Mouse (Mus musculus): ENCODE measurements at regions not wholly inside any gene's neighbourhood (a gene's known extent, or its start where the extent isn't known, plus 50 kb on each side); places are given as distances from the start of the nearest gene placed in this dataset.

DNA sequence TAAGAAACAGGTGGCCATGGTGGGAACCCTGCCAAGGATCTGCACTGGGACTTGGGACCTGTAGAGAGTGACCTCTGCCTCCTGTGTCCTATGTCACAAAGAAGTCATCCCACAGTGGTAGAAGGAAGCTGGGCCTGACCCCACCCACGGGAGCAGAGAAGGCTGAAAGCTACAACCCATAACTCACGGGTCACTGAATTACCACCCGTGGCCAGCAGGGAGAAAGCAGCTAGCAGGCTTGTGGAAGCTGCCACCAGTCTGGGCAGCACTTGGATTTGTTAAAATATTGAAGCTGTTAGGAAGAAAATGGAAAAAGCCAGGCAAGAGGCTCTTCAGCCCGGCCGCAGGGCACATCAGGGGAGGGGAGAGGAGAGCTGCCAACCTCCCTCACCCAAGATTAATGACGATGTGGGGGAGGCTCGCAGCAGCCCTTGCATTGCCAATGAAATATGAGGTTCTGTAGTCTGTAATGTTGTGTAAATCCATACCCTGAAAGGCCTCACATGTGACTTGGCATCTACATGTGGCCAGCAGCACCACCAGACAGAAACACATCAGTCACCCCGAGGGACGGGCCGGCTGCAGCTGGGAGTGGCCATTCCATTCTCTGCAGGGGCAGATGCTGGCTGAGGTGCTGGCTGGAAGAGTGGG lies 94.5 kb downstream of the Olfm1 start:
- ATAC-seq (replicated peaks; ENCODE audit: low read depth, poor library complexity, severe bottlenecking), result no peak

DNA sequence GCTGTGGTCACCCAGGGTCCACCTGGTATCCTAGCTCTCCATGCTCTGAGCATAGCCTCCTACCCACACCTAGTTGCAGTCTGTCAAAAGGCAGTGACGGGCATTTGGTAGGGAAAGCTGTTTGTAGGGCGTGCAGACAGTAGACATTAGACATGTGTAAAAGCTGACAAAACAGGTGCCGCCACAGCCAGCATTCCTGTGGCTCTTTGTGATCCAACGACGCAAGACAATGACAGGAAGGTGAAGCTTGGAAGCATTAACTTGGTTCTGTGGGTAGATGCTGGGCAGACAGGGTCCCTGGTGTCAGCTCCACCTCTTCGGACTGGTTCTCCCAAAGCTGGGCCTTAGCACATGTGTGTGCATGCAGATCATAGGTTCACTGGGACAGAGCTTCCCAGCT lies 96.5 kb downstream of the Olfm1 start:
- ATAC-seq (replicated peaks; ENCODE audit: low read depth, poor library complexity, severe bottlenecking), result no peak

- no peak for ATAC-seq (replicated peaks; ENCODE audit: low read depth, poor library complexity, severe bottlenecking)
Observed at GRCm38 (mm10) chr2:28289860-28290471, 97.2 kb downstream of the Olfm1 start.

DNA sequence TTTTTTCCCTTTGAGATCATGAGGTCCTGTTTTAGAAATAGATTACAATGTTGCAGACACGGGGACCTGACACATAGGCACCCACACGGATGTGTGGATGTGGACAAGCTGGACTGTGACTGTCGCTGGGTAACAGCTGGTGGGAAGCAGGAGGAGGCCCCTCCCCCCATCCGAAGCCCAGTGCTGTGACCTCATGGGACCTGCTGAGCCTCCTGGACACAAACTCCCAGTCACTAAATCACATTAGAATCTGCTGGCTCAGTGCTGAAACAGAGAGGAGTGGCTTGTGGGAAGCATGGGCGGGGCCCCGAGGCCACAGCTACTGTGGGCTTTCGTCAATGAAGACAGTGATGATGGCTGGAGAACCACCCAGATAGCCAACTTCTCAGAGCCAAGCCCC lies 101.7 kb downstream of the Olfm1 start:
- no peak for ATAC-seq (replicated peaks; ENCODE audit: low read depth, poor library complexity, severe bottlenecking)

GRCm38 (mm10) chr2:28296183-28296582 lies 103.4 kb downstream of the Olfm1 start:
- no peak for ATAC-seq (replicated peaks; ENCODE audit: low read depth, poor library complexity, severe bottlenecking)

GRCm38 (mm10) chr2:28298738-28299137 lies 105.9 kb downstream of the Olfm1 start:
- ATAC-seq (replicated peaks; ENCODE audit: low read depth, poor library complexity, severe bottlenecking), result no peak

GRCm38 (mm10) chr2:28299346-28299745 lies 106.6 kb downstream of the Olfm1 start:
- ATAC-seq (replicated peaks; ENCODE audit: low read depth, poor library complexity, severe bottlenecking), result no peak

GRCm38 (mm10) chr2:28301313-28301712 lies 108.5 kb downstream of the Olfm1 start:
- ATAC-seq (replicated peaks; ENCODE audit: low read depth, poor library complexity, severe bottlenecking), result no peak

- no peak for ATAC-seq (replicated peaks; ENCODE audit: low read depth, poor library complexity, severe bottlenecking)
Observed at GRCm38 (mm10) chr2:28303936-28304335, 111.1 kb downstream of the Olfm1 start.

- peak; percentile 80 for ATAC-seq (replicated peaks; ENCODE audit: low read depth, poor library complexity, severe bottlenecking)
Observed at GRCm38 (mm10) chr2:28304712-28305111, 111.9 kb downstream of the Olfm1 start.

GRCm38 (mm10) chr2:28309122-28309521 lies 116.3 kb downstream of the Olfm1 start:
- ATAC-seq (replicated peaks; ENCODE audit: low read depth, poor library complexity, severe bottlenecking), result no peak

GRCm38 (mm10) chr2:28312212-28312611 lies 119.4 kb downstream of the Olfm1 start:
- no peak for ATAC-seq (replicated peaks; ENCODE audit: low read depth, poor library complexity, severe bottlenecking)

GRCm38 (mm10) chr2:28325502-28325901 lies 121.1 kb upstream of the Ppp1r26 start:
- ATAC-seq (replicated peaks; ENCODE audit: low read depth, poor library complexity, severe bottlenecking), result no peak

- ATAC-seq (replicated peaks; ENCODE audit: low read depth, poor library complexity, severe bottlenecking), result no peak
Observed at GRCm38 (mm10) chr2:28326056-28326455, 120.5 kb upstream of the Ppp1r26 start.

DNA sequence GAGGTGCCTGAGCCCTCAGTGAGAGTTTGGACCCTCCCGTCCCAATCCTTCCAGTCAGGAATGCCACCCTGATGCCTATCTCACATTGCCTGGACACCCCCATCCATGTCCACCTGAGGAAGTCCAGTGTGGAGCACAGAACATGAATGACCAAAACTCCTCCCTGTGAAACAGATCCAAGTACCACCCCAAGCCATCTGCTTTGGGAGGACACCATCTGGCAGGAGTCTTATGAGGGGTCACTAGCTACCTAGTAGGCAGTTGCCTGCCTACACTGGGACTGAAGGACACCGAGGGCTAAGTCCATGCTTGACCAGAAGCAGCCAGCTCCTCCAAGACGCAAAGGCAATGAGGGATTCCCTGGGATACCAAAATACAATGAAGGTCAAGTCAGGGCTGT lies 119.9 kb upstream of the Ppp1r26 start:
- ATAC-seq (replicated peaks; ENCODE audit: low read depth, poor library complexity, severe bottlenecking), result no peak

DNA sequence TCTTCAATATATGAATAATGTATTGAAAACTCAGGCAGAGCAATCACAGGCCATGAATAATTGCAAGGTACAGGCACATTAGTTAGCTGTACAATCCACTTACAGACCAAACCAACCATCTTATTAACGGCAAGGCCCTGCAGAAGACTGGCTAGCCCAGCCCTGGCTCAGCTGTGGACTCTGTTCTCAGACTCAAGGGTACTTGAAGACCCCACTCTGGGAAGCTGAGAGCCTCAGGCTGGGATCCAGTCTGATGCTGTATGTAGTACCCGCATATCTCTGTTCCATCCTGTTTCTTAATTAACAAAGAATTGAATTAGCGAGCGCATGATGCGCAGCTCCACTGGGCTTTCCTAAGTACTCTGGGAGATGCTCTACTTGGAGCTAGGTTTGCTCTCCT lies 117.5 kb upstream of the Ppp1r26 start:
- ATAC-seq (replicated peaks; ENCODE audit: low read depth, poor library complexity, severe bottlenecking), result no peak

DNA sequence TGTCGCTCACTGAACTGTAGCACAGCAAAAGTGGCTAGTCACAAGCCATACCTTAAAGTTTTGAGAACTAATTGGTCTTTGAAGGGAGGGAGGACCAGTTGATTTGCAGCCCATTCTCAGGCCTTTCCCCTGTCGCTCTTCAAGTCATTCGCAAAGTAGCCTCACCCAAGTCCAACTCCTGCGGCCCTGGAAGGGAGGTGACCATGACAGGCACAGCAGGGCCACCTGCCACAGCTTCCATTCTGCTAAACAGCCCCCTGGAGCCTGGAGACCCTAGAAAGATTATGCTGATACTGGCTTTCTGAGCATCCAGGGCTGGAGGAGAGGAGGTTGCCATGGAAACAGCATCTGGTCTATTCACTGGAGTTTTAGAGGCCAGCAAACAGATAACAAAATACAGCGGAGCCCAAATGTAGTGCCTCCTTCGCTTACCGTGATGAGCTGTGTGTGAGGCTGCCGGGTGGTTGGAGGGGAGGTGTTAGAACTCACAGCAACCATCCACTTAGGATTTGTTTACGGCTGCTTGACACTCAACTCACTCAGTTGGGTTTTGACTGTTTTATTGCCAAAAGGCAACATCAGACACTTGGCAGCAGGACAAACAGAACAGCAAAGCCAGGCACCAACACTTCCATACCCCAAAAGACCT lies 111.3 kb upstream of the Ppp1r26 start:
- ATAC-seq (replicated peaks; ENCODE audit: low read depth, poor library complexity, severe bottlenecking), result no peak

DNA sequence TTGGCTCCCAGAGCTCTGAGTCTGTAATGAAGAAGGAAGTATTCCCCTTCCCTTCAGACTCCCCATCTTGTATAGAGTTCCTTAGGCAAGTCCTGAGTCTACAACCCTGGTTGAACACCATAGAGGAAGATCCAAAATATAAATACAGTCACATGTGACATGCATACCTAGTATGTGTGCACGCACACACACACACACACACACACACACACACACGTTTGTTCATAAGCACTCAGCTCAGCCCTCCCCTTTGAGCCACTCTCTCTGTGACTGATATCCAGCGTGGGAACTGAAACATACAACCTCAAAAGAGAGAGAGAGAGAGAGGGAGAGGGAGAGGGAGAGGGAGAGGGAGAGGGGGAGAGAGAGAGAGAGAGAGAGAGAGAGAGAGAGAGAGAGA lies 110.8 kb upstream of the Ppp1r26 start:
- no peak for ATAC-seq (replicated peaks; ENCODE audit: low read depth, poor library complexity, severe bottlenecking)

DNA sequence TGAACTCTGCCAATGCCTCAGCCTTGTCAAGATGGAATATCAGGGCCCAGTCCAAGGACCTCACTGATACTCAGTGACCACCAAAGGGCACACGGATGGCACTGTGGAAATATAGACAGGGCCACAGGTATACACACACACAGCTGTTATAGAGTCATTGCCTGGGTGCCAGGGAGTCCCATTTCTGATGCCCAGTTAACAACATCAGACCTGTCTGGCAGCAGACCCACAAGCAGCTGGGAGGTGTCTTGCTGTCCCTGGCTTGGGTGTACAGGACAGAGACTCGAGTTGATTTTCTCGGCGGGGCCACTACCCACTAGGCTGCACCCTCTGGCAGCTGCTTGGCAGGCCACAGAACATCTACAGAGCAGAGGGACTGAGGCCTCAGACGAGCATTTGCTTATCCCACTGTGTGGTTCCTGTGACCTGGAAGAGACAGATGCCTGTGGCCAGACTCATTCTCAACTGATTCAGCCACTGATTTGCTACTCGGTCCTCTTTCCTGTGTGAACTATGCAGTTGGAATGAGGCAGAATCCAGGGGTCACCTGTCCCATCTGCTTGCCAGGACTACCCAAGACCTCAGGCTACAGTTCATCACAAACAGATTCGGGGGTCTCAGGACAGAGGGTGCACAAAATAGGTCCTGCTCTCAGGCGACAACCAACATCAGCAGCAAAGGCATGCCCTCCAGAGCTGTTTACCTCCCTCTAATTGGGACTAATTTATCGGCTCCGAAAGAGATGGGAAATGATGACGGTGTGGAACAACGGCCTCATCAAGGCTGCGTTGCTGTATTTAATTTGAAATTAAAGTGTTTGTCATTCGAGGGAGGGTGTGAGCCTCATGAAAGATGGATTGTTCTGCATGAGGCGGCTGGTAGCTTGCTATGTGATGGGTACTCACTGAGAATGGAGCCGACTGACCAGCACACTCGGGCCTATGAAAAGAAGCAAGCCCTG lies 110.0 kb upstream of the Ppp1r26 start:
- ATAC-seq (replicated peaks; ENCODE audit: low read depth, poor library complexity, severe bottlenecking), result no peak

GRCm38 (mm10) chr2:28337561-28337960 lies 109.0 kb upstream of the Ppp1r26 start:
- no peak for ATAC-seq (replicated peaks; ENCODE audit: low read depth, poor library complexity, severe bottlenecking)

- ATAC-seq (replicated peaks; ENCODE audit: low read depth, poor library complexity, severe bottlenecking), result no peak
Observed at GRCm38 (mm10) chr2:28341304-28341703, 105.3 kb upstream of the Ppp1r26 start.
